Mouse (Mus musculus): ENCODE results near the gene Cdc40.

DNA sequence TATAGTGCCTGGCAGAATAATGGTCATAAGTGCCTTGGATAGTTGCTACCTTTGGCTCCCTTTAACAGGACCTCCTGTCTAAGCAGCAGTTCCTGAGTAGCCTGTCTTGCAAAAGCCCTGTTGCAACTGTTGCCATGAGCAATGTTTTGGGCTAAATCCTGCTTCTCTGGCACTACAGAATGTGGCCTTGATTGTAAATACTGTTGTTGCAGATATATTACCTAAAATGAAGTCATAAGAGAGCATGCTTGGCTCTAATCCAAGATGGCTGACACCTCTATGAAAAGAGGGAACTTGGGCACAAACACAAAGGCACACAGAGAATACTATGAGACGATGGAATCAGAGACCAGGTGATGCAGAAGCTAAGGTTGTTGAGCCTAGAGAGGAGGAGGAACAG is 77.9 kb downstream of the Cdc40 start:
- TF ChIP-seq CTCF (IDR thresholded peaks at IDR 0.05; ENCODE audit: low read depth, low read length): no peak
- TF ChIP-seq POLR2A (IDR thresholded peaks at IDR 0.05; ENCODE audit: insufficient read depth, low read length): no peak
- TF ChIP-seq EP300 (IDR thresholded peaks at IDR 0.05; ENCODE audit: insufficient read depth, low read depth, low read length): no peak

All from ES-Bruce4 (cell line).